Mouse (Mus musculus): Measurements from ENCODE around the gene Hunk. TPM values are rescaled to one million over a fixed set of nuclear protein-coding genes. Genes with fewer than 3 reads are reported as not detected.

The Hunk gene
- polyA plus RNA-seq, 1 experiment from 2014 or later, result 19.1 TPM

DNA sequence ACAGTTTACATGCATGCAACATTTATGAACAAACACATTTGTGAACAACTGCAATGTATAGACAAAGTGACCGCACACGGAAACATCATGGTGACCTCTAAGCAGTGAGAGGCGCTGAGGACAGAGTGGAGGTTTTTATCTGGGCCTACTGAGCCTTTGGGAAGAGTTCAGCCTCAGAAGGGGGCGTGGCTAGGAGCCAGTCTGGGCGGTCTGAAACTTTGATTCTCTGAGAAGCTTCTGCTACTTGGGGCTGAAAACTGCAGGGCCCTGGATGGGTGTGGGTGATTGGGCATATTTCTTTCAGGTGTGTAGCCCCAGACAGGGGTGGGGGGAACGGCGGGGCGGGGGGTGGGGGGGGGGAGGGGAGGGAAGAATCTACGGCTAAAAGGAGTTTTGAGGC is 14.5 kb downstream of the Hunk start:
- Histone ChIP-seq H3K27ac (ENCODE audit: low read depth, low read length) (no peak overlapping the region), H3K4me1 (replicated peaks; ENCODE audit: control insufficient read depth, insufficient read depth, low read length) (peaks cover 14% of the 10 kb centered on the region), H3K9ac (ENCODE audit: low read length) (no peak overlapping the region), H3K36me3 (ENCODE audit: control insufficient read depth, insufficient read depth, low read length) (no peaks in the 10 kb centered on the region), H3K9me3 (ENCODE audit: control insufficient read depth, low read length) (no peaks in the 10 kb centered on the region), H3K4me2 (ENCODE audit: low read depth, low read length, severe bottlenecking) (no peak overlapping the region), H3K4me3 (ENCODE audit: low read depth, low read length) (no peak overlapping the region), H3K27me3 (ENCODE audit: control insufficient read depth, insufficient read depth, low read length) (no peaks in the 10 kb centered on the region)
- 4% methylated on average over 6 of the region's 9 CpGs for WGBS
- ATAC-seq (replicated peaks; ENCODE audit: low FRiP score) (peak; percentile 77), DNase-seq (ENCODE audit: low spot score) (peak; percentile 73)

DNA sequence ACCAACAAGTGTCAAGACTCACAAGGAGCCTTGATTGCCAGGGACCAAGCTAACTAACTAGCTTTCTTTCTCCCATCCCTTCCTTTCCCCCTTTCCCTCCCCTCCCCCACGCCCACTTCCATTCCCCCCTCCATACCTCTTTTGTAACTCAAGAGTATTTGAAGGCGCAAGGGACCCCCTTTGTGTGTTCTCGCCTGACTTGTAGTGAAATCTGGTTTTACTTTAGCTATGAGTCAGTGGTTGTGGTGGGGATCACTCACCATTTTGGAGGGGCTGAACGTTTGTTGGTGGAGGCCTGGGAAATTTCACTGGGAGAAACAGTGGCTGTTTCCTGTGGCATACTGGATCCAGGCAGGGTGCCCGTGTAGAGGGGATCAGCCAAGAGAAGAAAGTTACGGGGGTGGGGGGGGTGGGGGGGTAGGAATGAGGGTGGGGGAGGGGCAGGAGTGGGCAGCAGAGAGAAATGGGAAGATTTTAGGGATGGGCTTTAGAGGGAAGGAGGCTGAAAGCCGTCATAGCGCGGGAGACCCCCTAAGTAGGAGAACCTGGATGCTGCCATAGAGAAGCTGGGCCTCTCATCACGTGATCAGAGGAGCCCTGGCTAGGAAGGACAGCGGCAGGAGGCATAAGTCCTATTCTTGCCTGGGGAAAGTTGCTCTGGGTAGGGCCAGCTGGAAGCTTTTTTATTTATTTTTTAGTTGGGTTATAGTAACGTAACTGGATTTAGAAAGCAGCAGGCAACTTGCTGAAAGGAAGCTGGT is 15.3 kb downstream of the Hunk start:
- 0 out of 2 replicates have a peak overlapping the region, but pooled peaks have one; percentile 18 for H3K4me2 ChIP-seq (ENCODE audit: low read depth, low read length, severe bottlenecking)
- peak; percentile 67 for ATAC-seq (replicated peaks; ENCODE audit: low FRiP score)
- H3K9me3 ChIP-seq (ENCODE audit: control insufficient read depth, low read length), result no peaks in the 10 kb centered on the region
- H3K4me1 ChIP-seq (replicated peaks; ENCODE audit: control insufficient read depth, insufficient read depth, low read length), result peaks cover 14% of the 10 kb centered on the region
- H3K4me3 ChIP-seq (ENCODE audit: low read depth, low read length), result no peak overlapping the region
- no peaks in the 10 kb centered on the region for H3K36me3 ChIP-seq (ENCODE audit: control insufficient read depth, insufficient read depth, low read length)
- no peak overlapping the region for H3K27ac ChIP-seq (ENCODE audit: low read depth, low read length)
- H3K27me3 ChIP-seq (ENCODE audit: control insufficient read depth, insufficient read depth, low read length), result no peaks in the 10 kb centered on the region
- WGBS, result 8% methylated on average over 12 of the region's 12 CpGs
- no peak overlapping the region for H3K9ac ChIP-seq (ENCODE audit: low read length)
- DNase-seq (ENCODE audit: low spot score), result no peak

DNA sequence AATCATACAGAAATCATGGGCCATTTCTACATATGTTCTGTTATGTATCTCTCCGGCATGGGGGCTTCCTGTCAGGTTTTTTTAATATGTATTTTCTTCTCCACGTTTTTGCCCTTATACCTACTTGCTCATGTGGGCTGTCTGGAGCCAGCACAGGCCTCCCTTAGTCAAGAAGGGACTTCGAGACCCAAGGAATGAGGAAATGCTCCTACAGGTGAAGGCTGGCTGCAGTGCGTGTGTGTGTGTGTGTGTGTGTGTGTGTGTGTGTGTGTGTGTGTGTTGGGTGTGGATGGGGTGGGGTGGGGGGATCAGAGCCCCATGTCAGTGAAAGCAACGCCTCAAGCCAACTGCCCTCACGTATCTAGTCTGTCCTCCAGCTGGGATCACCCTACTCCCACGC is 16.5 kb downstream of the Hunk start:
- no peak overlapping the region for H3K27ac ChIP-seq (ENCODE audit: low read depth, low read length)
- DNase-seq (ENCODE audit: low spot score) (no peak), ATAC-seq (replicated peaks; ENCODE audit: low FRiP score) (no peak)
- H3K27me3 ChIP-seq (ENCODE audit: control insufficient read depth, insufficient read depth, low read length), result no peaks in the 10 kb centered on the region
- H3K9ac ChIP-seq (ENCODE audit: low read length), result no peak overlapping the region
- 90% methylated on average over 7 of the region's 7 CpGs for WGBS
- H3K4me1 ChIP-seq (replicated peaks; ENCODE audit: control insufficient read depth, insufficient read depth, low read length), result peaks cover 14% of the 10 kb centered on the region
- no peak overlapping the region for H3K4me2 ChIP-seq (ENCODE audit: low read depth, low read length, severe bottlenecking)
- H3K36me3 ChIP-seq (ENCODE audit: control insufficient read depth, insufficient read depth, low read length), result no peaks in the 10 kb centered on the region
- H3K9me3 ChIP-seq (ENCODE audit: control insufficient read depth, low read length), result no peaks in the 10 kb centered on the region
- no peak overlapping the region for H3K4me3 ChIP-seq (ENCODE audit: low read depth, low read length)

DNA sequence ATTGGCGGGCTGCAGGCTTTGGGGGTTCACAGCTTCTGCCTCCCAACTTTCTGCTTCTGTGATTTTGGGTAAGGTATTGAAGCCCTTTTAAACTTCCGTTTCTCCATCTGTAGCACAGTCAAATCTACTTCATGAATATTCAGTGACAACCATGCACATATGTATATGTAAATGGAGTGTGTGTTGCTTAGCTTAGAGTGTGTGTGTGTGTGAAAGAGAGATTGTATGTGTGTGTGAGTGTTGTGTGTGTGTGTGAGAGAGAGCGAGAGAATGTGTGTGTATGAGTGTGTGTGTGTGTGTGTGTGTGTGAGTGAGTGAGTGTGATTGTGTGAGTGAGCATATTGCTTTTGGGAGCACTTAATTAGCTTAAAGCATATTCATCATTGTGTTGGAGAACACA is 19.4 kb downstream of the Hunk start:
- no peak for ATAC-seq (replicated peaks; ENCODE audit: low FRiP score)
- H3K4me3 ChIP-seq (ENCODE audit: low read depth, low read length), result no peak overlapping the region
- H3K9me3 ChIP-seq (ENCODE audit: control insufficient read depth, low read length), result no peaks in the 10 kb centered on the region
- no peaks in the 10 kb centered on the region for H3K27me3 ChIP-seq (ENCODE audit: control insufficient read depth, insufficient read depth, low read length)
- no peak overlapping the region for H3K9ac ChIP-seq (ENCODE audit: low read length)
- H3K4me2 ChIP-seq (ENCODE audit: low read depth, low read length, severe bottlenecking), result no peak overlapping the region
- peaks cover 28% of the 10 kb centered on the region for H3K4me1 ChIP-seq (replicated peaks; ENCODE audit: control insufficient read depth, insufficient read depth, low read length)
- H3K27ac ChIP-seq (ENCODE audit: low read depth, low read length), result no peak overlapping the region
- no peaks in the 10 kb centered on the region for H3K36me3 ChIP-seq (ENCODE audit: control insufficient read depth, insufficient read depth, low read length)
- DNase-seq (ENCODE audit: low spot score), result no peak
- WGBS, result 81% methylated on average over 3 of the region's 3 CpGs

DNA sequence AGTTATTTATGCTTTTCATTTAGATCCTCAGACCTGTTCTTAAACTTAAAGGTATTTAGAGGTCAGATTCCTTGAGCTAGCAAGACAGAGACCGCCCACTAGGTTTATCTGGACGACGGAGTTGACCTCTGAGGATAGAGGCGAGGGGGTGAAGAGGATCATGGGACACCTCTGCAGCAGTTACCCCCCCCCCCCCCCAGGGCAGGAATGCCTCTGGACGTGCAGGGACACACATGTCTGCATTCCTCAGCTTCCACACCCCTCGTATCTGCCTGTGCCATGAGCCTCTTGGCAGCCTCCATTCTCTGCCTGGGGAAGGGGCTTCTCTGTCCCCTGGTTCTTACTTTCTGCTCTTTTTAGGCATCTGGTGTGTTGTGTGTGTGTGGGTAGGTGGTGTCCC is 19.8 kb downstream of the Hunk start:
- Histone ChIP-seq H3K4me2 (ENCODE audit: low read depth, low read length, severe bottlenecking) (no peak overlapping the region), H3K4me3 (ENCODE audit: low read depth, low read length) (no peak overlapping the region), H3K27me3 (ENCODE audit: control insufficient read depth, insufficient read depth, low read length) (no peaks in the 10 kb centered on the region), H3K9me3 (ENCODE audit: control insufficient read depth, low read length) (no peaks in the 10 kb centered on the region), H3K27ac (ENCODE audit: low read depth, low read length) (no peak overlapping the region), H3K36me3 (ENCODE audit: control insufficient read depth, insufficient read depth, low read length) (no peaks in the 10 kb centered on the region), H3K9ac (ENCODE audit: low read length) (no peak overlapping the region; the same call in 1 of the 2 replicates), H3K4me1 (replicated peaks; ENCODE audit: control insufficient read depth, insufficient read depth, low read length) (peaks cover 27% of the 10 kb centered on the region)
- ATAC-seq (replicated peaks; ENCODE audit: low FRiP score) (no peak), DNase-seq (ENCODE audit: low spot score) (no peak)
- 39% methylated on average over 6 of the region's 6 CpGs for WGBS

DNA sequence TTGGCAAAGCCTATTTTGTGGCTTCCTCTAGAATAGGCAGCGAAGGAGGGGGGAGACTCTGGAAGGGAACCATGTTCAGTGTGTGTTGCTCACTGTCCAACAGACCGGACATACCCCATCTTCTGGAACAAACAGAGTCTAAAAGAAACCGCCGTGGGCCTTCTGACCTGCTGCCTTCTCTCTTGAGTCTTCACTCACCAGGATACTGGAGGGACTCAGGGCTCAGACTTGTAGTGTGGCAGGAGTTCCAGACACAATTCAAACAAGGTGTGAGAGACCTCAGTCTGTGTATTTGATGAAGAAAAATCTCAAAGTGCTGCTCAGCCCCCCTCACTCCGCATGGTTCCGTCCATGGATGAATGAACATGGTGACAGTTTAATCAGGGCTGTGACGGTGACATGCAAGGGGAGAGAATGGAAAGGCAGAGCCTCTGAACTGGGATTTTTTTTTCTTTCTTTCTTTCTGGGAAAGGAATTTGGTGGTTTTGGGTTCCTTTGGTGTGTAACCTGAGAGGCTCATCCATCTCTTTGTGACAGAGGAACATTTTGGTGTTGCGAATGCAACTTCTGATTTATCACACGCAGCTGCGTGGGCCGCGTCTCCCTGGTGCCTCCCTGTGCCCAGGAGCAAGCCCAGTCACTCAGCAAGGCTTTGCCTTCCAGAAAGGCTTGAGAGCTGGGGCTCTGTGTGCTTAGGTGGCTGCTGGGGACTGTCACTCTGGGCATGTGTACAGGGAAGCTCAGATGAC is 21.9 kb downstream of the Hunk start:
- Histone ChIP-seq H3K9me3 (ENCODE audit: control insufficient read depth, low read length) (no peaks in the 10 kb centered on the region; the same call in 1 of the 2 replicates), H3K9ac (ENCODE audit: low read length) (no peak overlapping the region; the same call in 1 of the 2 replicates), H3K27ac (ENCODE audit: low read depth, low read length) (peak overlapping the region; percentile 25; the same call in 1 of the 2 replicates), H3K27me3 (ENCODE audit: control insufficient read depth, insufficient read depth, low read length) (no peaks in the 10 kb centered on the region), H3K4me2 (ENCODE audit: low read depth, low read length, severe bottlenecking) (no peak overlapping the region), H3K4me3 (ENCODE audit: low read depth, low read length) (no peak overlapping the region), H3K4me1 (replicated peaks; ENCODE audit: control insufficient read depth, insufficient read depth, low read length) (peaks cover 16% of the 10 kb centered on the region), H3K36me3 (ENCODE audit: control insufficient read depth, insufficient read depth, low read length) (no peaks in the 10 kb centered on the region; the same call in 1 of the 2 replicates)
- DNase-seq (ENCODE audit: low spot score) (no peak), ATAC-seq (replicated peaks; ENCODE audit: low FRiP score) (no peak)
- WGBS, result 34% methylated on average over 12 of the region's 12 CpGs

DNA sequence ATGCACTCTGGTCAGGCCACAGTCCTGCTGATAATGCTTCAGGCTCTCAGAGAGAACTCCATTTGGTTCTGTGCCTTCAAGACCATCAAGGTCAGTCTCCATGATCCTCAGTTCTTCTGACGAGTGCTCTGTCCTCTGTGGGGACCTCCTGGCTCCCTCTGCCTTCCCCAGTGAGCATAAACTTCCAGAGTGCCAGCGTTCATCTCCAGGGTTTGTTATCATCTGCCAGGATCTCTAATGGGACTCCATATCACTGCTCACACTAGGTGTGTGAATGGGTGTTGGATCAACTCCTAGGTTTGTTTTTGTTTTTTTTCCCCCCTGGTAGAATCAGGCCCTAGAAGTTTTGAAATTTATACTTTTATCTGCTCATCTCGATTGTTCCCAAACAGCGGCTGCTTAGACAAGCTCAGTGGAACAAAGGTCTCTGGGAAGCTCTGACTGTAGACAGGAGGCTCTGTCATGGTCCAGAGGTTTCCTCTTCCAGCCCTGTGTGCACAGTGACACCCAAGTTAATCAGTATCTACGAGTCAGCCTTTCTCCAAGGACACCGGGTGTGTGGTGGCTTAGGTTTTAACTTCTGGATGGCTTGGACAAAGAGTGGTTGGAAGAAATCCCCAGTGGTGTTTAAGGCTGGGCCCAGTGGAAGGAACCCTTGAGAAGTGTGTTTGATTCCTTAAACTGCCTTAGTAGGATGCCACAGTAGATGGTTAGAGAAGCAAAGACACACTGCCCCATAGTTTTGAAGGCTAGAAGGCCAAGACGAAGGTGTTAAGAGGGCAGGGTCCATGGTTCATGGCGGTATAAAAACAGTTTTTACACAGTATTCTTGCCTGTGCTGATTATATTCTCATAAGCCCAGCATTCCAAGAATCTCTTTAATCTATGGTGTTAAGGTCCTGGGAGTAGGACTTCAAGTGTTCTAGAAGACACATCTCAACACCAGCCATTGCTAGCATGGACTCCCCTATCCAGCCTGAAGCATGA is 26.6 kb downstream of the Hunk start:
- no peak overlapping the region for H3K4me3 ChIP-seq (ENCODE audit: low read depth, low read length)
- H3K27me3 ChIP-seq (ENCODE audit: control insufficient read depth, insufficient read depth, low read length), result no peaks in the 10 kb centered on the region
- 93% methylated on average over 8 of the region's 8 CpGs for WGBS
- DNase-seq (ENCODE audit: low spot score) (no peak), ATAC-seq (replicated peaks; ENCODE audit: low FRiP score) (no peak)
- H3K9me3 ChIP-seq (ENCODE audit: control insufficient read depth, low read length), result no peaks in the 10 kb centered on the region; the same call in 1 of the 2 replicates
- no peaks in the 10 kb centered on the region; the same call in 1 of the 2 replicates for H3K36me3 ChIP-seq (ENCODE audit: control insufficient read depth, insufficient read depth, low read length)
- H3K4me1 ChIP-seq (replicated peaks; ENCODE audit: control insufficient read depth, insufficient read depth, low read length), result peaks cover 14% of the 10 kb centered on the region
- no peak overlapping the region for H3K9ac ChIP-seq (ENCODE audit: low read length)
- H3K27ac ChIP-seq (ENCODE audit: low read depth, low read length), result no peak overlapping the region
- no peak overlapping the region for H3K4me2 ChIP-seq (ENCODE audit: low read depth, low read length, severe bottlenecking)

DNA sequence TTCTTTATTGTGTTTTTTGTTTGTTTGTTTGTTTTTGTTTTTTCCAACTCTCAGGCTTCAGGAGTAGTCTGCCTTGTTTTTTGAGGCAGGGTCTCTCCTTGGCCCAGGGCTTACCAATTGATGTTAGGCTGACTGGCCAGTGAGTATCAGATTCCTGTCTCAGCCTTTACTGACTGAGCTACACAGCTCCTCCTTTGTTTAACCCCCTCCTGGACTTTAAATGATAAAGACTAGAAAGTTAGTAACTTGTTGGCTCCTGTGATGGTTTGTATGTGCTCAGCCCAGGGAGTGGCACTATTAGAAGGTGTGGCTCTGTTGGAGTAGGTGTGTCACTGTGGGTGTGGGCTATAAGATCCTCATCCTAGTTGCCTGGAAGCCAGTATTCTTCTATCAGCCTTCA is 30.8 kb downstream of the Hunk start:
- no peak for ATAC-seq (replicated peaks; ENCODE audit: low FRiP score)
- Histone ChIP-seq H3K36me3 (ENCODE audit: control insufficient read depth, insufficient read depth, low read length) (no peaks in the 10 kb centered on the region; the same call in 1 of the 2 replicates), H3K4me1 (replicated peaks; ENCODE audit: control insufficient read depth, insufficient read depth, low read length) (peaks cover 15% of the 10 kb centered on the region), H3K9me3 (ENCODE audit: control insufficient read depth, low read length) (no peaks in the 10 kb centered on the region; the same call in 1 of the 2 replicates), H3K27ac (ENCODE audit: low read depth, low read length) (no peak overlapping the region), H3K9ac (ENCODE audit: low read length) (no peak overlapping the region), H3K4me2 (ENCODE audit: low read depth, low read length, severe bottlenecking) (no peak overlapping the region), H3K4me3 (ENCODE audit: low read depth, low read length) (no peak overlapping the region), H3K27me3 (ENCODE audit: control insufficient read depth, insufficient read depth, low read length) (no peaks in the 10 kb centered on the region)
- no peak for DNase-seq (ENCODE audit: low spot score)

Measured in forebrain, embryonic 11.5 days (tissue).